In genomic region chrX:83746301-83747008, GRCm38 (mm10) we compare ENCODE assay signal across 18 mouse cellular contexts.
DNase-seq lines count a peak whose midpoint lies in the region; ATAC-seq and TF ChIP-seq lines count a peak whose summit lies in the region.
"Had no signal": no experiment of that assay in that cellular context is flagged by ENCODE, and none has a peak within 500 bp of the region (broad histone marks: within the 10 kb centered on the region; RNA-seq: fewer than 3 reads in every experiment).

No protein-coding gene starts in this region.

- TF ChIP-seq CTCF in left cerebral cortex, adult 2 months (IDR thresholded peaks at IDR 0.05) = no peak

- intact Hi-C loops in left cerebral cortex, postnatal 14 days (cut with DNase I) = no loop called here
- intact Hi-C loops in left cerebral cortex, adult 2 months (cut with DNase I) = no loop called here

- peak; percentile 1 for DNase-seq in embryo, embryonic 11 days
- DNase-seq in embryo, embryonic 9.5 days (ENCODE audit: extremely low spot score) = no peak
- DNase-seq in left cerebral cortex, postnatal 14 days (ENCODE audit: low spot score in 2 of 2) = peak; percentile 3
- DNase-seq in left cerebral cortex, adult 2 months (ENCODE audit: extremely low spot score in 1 of 2, low spot score in 2 of 2) = no peak
- DNase-seq in right cerebral cortex, postnatal 10 days (ENCODE audit: low spot score in 2 of 2) = peak; percentile 27 to 36
- no peak for DNase-seq in right cerebral cortex, postnatal 4 days
- no peak for DNase-seq in liver
- DNase-seq: adrenal gland, adult 2 months; cerebellum, postnatal 25 days; heart, postnatal 14 days; kidney, postnatal 10 days; thymus, adult 18-20 months had no signal

- no peak overlapping the region for H3K4me3 ChIP-seq in left cerebral cortex, adult 2 months
- H3K4me3 ChIP-seq: embryonic facial prominence, embryonic 12.5 days; limb, embryonic 10.5 days; liver, embryonic 12.5 days; lung, embryonic 15.5 days had no signal

- ATAC-seq in erythroblast, adult 5-6 weeks (replicated peaks; ENCODE audit: low FRiP score, poor library complexity, severe bottlenecking) = no peak
- ATAC-seq: liver, embryonic 12.5 days had no signal

- no peak overlapping the region for H3K27ac ChIP-seq in left cerebral cortex, adult 2 months
- H3K27ac ChIP-seq: embryonic facial prominence, embryonic 12.5 days; limb, embryonic 10.5 days; liver, embryonic 12.5 days; lung, embryonic 15.5 days; macrophage had no signal

Comparison
In these comparisons a context has a peak if more than half of its experiments do, and no peak if none do; other contexts are left out.
1. DNase-seq: peak in embryo, embryonic 11 days (single experiment), left cerebral cortex, postnatal 14 days (2 of 2) and right cerebral cortex, postnatal 10 days (2 of 2); none in embryo, embryonic 9.5 days (single experiment), left cerebral cortex, adult 2 months (0 of 2), right cerebral cortex, postnatal 4 days (single experiment) and liver (single experiment).